ENCODE assay signal across 8 mouse cellular contexts in genomic region chr2:128686921-128687557, GRCm38 (mm10). TPM values are rescaled to one million over a fixed set of nuclear protein-coding genes. Genes with fewer than 3 reads are reported as not detected.
DNase-seq lines count a peak whose midpoint lies in the region; ATAC-seq lines count a peak whose summit lies in the region.

Gene Anapc1 (minus strand): TSS chr2:128687391.

- peaks cover 10% of the 10 kb centered on the region for H3K36me3 ChIP-seq in hindbrain, embryonic 15.5 days

- H3K9ac ChIP-seq in hindbrain, embryonic 15.5 days: peak within 1 kb of the TSS; percentile 91

- H3K4me3 ChIP-seq in hindbrain, embryonic 15.5 days: peak within 1 kb of the TSS; percentile 87

- no peaks in the 10 kb centered on the region for H3K9me3 ChIP-seq in hindbrain, embryonic 15.5 days

- peaks cover 18% of the 10 kb centered on the region for H3K4me1 ChIP-seq in hindbrain, embryonic 15.5 days (replicated peaks)

- ATAC-seq in hindbrain, embryonic 15.5 days (ENCODE audit: low FRiP score, low read depth): peak; percentile 99

- WGBS in hindbrain, embryonic 15.5 days: under 1% methylated on average over 57 of the region's 58 CpGs

- peak within 1 kb of the TSS; percentile 71 for H3K4me2 ChIP-seq in hindbrain, embryonic 15.5 days

- peak; percentile 94 for DNase-seq in R1 (ENCODE audit: low read depth, low spot score)
- peak; percentile 90 to 93 for DNase-seq in cerebellum, postnatal 25 days
- peak; percentile 88 to 91 for DNase-seq in frontal cortex, postnatal 36 days (ENCODE audit: low spot score in 2 of 2)
- DNase-seq in left cerebral cortex, adult 11 months (ENCODE audit: low spot score): peak; percentile 82
- peak; percentile 91 to 93 for DNase-seq in lung, postnatal 4 days
- peak; percentile 84 for DNase-seq in retina, postnatal 7 days (ENCODE audit: low read depth, low spot score)
- peak; percentile 73 for DNase-seq in urinary bladder, adult 2 months (ENCODE audit: low spot score)

- H3K27me3 ChIP-seq in hindbrain, embryonic 15.5 days: no peaks in the 10 kb centered on the region

- H3K27ac ChIP-seq in hindbrain, embryonic 15.5 days (replicated peaks): peak within 1 kb of the TSS; percentile 92

RNA-seq across cellular contexts. Expression of gene Anapc1, which starts in this region (rescaled TPM):
- polyA plus RNA-seq in hindbrain, embryonic 15.5 days (2015; fragmentation: Nextera tagmentation; extraction: Ambion mirVana): 43.6 and 45.1 TPM in 2 replicates
- 40.3 and 45.9 TPM in 2 replicates for polyA plus RNA-seq in urinary bladder, adult 2 months (2012; rRNA removed)

Comparison
In these comparisons a context has a peak if more than half of its experiments do, and no peak if none do; other contexts are left out.
1. Peak in every context shown above with its lines: DNase-seq, ATAC-seq, H3K4me3 ChIP-seq and H3K27ac ChIP-seq.